Mouse (Mus musculus) E14TG2a.4 (cell line): ENCODE results near the gene Gorasp2.

ENCODE experiments used
- CTCF ChIP-seq: conservative IDR thresholded peaks from 2 replicates; pipeline ENCODE4 v1.5.1; 2014; ENCODE audit warnings: low read length
- NANOG ChIP-seq: IDR thresholded peaks from 2 replicates; pipeline ENCODE4 v1.6.1; 2014; ENCODE audit warnings: borderline replicate concordance, low read length, mixed read lengths
- POU5F1 ChIP-seq: IDR thresholded peaks from 2 replicates; pipeline ENCODE4 v1.6.1; 2014; ENCODE audit warnings: low read length, borderline replicate concordance

DNA sequence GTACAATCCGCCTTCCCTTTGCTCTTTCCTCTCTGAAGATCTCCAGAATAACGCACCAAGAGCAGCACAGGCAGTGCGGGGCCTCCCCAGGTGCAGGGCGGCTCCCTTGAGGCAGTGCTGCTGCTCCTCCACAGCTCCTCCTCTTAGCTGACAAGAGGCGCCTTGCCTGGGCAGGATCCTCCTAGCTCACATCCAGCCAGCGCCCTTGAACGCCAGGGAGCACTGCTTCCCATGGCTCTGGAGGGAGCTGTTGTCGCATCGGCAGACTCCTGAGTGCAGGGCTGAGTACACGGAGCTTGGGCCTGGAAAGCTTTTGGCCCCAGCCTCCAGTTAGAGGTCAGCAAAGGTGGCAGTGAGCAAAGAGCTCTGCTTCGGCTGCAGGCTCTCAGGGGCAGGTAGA is 28.8 kb downstream of the Gorasp2 start:
- TF ChIP-seq CTCF, result no peak
- no peak for TF ChIP-seq NANOG
- no peak for TF ChIP-seq POU5F1
